Mouse (Mus musculus) bone marrow, adult 2 months (tissue): ENCODE measurements at regions not wholly inside any gene's neighbourhood (a gene's known extent, or its start where the extent isn't known, plus 50 kb on each side); places are given as distances from the start of the nearest gene placed in this dataset.

Source experiments
- CTCF ChIP-seq: fragments of 200-500 bp; IDR thresholded peaks from 2 replicates; pipeline ENCODE4 v1.5.1; 2011; ENCODE audit warnings: low read length, control low read depth; ENCODE audit not compliant: control insufficient read depth, insufficient read depth
- POLR2A ChIP-seq: fragments of 200-500 bp; IDR thresholded peaks from 2 replicates; pipeline ENCODE4 v1.6.1; 2011; ENCODE audit warnings: low read depth, mild to moderate bottlenecking, control low read depth, low read length, borderline replicate concordance; ENCODE audit not compliant: control insufficient read depth

DNA sequence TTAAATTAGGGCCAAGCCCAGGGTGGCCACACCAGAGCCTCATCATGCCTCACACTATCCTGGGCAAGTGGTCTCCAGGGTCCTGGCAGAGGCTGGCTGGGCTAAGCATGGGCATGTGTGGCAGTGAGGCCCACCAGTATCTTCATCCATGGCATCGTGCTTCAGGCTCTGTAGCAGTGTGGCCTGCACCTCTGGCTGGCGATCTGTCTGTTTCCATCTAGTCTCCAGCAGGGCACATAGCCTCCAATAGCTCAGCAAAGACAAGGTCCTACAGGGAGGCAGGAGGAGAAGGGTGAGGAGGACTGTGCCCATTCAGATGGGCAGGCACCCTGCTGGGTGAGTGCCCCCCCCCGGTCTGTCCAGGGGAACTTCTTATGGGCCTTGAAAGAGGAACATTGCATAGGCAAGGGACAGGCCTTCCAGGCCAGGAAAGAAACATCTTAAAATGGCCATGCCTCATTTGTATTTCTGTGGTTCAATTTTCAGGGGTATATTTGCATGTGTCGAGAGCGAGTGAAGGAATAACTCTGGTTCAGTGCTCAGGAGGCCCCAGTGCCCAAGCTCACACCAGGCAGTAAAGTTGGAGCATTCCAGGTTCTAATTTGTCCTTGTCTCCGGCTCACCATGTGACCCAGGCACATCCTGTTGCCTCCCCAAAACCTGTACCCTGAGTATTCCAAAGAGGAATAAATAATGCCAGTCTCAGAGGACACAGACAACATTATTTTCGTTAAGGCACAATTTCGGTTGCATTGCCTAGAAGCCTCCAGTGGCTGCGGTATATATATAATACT lies 60.4 kb upstream of the Ppara start:
- TF ChIP-seq POLR2A (no peak), CTCF (no peak)
